Mouse (Mus musculus) embryonic facial prominence, embryonic 12.5 days (tissue): ENCODE measurements at regions not wholly inside any gene's neighbourhood (a gene's known extent, or its start where the extent isn't known, plus 50 kb on each side); places are given as distances from the start of the nearest gene placed in this dataset.

ENCODE experiments used
- ATAC-seq: fragments of 200-750 bp; cut with Nextera tagmentation; 2 replicates; pipeline ENCODE4 v1.8.0; 2017; ENCODE audit not compliant: insufficient number of reproducible peaks, insufficient read depth, low FRiP score, low TSS enrichment
- H3K27ac ChIP-seq: fragments of 300-500 bp; sonication (generic); 2 replicates; pipeline ENCODE4 v1.5.1; 2016; ENCODE audit warnings: mild to moderate bottlenecking
- H3K27me3 ChIP-seq: fragments of 300-500 bp; sonication (generic); 2 replicates; pipeline ENCODE4 v1.6.1; 2016; ENCODE audit warnings: mild to moderate bottlenecking, moderate library complexity
- H3K36me3 ChIP-seq: fragments of 300-500 bp; sonication (generic); 2 replicates; pipeline ENCODE4 v1.6.1; 2016; ENCODE audit warnings: mild to moderate bottlenecking
- H3K4me1 ChIP-seq: fragments of 300-500 bp; sonication (generic); 2 replicates; pipeline ENCODE4 v1.6.1; 2016
- H3K4me2 ChIP-seq: fragments of 300-500 bp; sonication (generic); replicated peaks from 2 replicates; pipeline ENCODE4 v1.6.1; 2016; ENCODE audit warnings: mild to moderate bottlenecking, moderate library complexity
- H3K4me3 ChIP-seq: fragments of 300-500 bp; sonication (generic); 2 replicates; pipeline ENCODE4 v1.5.1; 2016; ENCODE audit warnings: mild to moderate bottlenecking
- H3K9ac ChIP-seq: fragments of 300-500 bp; sonication (generic); 2 replicates; pipeline ENCODE4 v1.6.1; 2016; ENCODE audit warnings: mild to moderate bottlenecking, moderate library complexity
- H3K9me3 ChIP-seq: fragments of 300-500 bp; sonication (generic); 2 replicates; pipeline ENCODE4 v1.6.1; 2016; ENCODE audit warnings: mild to moderate bottlenecking, moderate library complexity
- WGBS: fragments of 180-500 bp; shearing (Covaris S2); methylation state at CpG from one replicate; pipeline ENCODE4 v1.1.7; 2016; 5-methylcytosine and 5-hydroxymethylcytosine counted together

GRCm38 (mm10) chr6:49588677-49589076, 193.3 kb downstream of the Stk31 start:
- H3K4me3 ChIP-seq = no peak overlapping the region
- no peaks in the 10 kb centered on the region for H3K4me1 ChIP-seq
- H3K9ac ChIP-seq = no peak overlapping the region
- no peak overlapping the region for H3K27ac ChIP-seq
- H3K9me3 ChIP-seq = no peaks in the 10 kb centered on the region
- 98% methylated on average over 3 of the region's 3 CpGs for WGBS
- no peak overlapping the region for H3K4me2 ChIP-seq
- H3K27me3 ChIP-seq = no peaks in the 10 kb centered on the region
- H3K36me3 ChIP-seq = no peaks in the 10 kb centered on the region
- no peak for ATAC-seq

DNA sequence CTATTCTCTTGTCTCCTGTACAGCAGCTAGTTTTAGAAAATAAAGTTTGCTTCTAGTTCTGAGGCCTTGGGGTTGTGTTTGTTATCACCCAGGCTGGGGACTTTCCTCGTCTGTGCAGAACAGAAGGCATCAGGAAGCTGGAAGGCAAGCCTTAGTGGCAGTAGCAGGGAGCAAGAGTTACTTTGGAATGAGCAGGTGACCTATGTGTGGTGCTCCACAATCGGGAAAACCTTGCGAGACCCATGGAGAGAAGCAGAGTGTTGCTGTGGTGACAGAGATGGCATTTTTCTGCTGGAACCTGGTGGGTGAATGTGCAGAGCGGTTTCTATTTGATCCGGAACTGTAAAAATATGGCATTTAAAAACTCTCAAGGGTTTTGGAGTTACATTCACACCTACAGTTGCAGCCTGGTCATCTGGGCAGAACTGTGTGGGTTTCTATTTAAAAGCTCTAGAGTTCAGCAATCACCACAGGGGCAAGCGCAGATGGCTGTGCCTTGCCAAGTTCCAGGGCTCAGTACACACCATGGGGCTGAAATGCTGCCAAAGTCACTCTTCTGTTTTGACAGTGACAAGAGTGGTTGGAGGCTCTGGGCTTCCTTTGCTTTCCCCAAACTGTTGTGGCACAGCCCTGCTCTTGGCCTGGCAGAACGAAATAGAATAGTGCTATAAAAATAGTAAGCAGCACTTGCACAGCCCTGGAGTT, 195.7 kb downstream of the Stk31 start:
- ATAC-seq = no peak

GRCm38 (mm10) chr6:49591632-49592000, 196.2 kb downstream of the Stk31 start:
- H3K4me1 ChIP-seq = no peaks in the 10 kb centered on the region
- H3K9me3 ChIP-seq = no peaks in the 10 kb centered on the region
- H3K9ac ChIP-seq = no peak overlapping the region
- H3K4me2 ChIP-seq = no peak overlapping the region
- H3K27ac ChIP-seq = no peak overlapping the region
- no peaks in the 10 kb centered on the region for H3K27me3 ChIP-seq
- H3K4me3 ChIP-seq = no peak overlapping the region
- 82% methylated on average over 2 of the region's 2 CpGs for WGBS
- no peaks in the 10 kb centered on the region for H3K36me3 ChIP-seq
- no peak for ATAC-seq

More for the DNA sequence above, 195.7 kb downstream of the Stk31 start:
- no peak overlapping the region for H3K27ac ChIP-seq
- H3K4me3 ChIP-seq = no peak overlapping the region
- no peaks in the 10 kb centered on the region for H3K9me3 ChIP-seq
- H3K4me2 ChIP-seq = no peak overlapping the region
- H3K36me3 ChIP-seq = no peaks in the 10 kb centered on the region
- no peaks in the 10 kb centered on the region for H3K27me3 ChIP-seq
- no peak overlapping the region for H3K9ac ChIP-seq
- no peaks in the 10 kb centered on the region for H3K4me1 ChIP-seq
- 83% methylated on average over 7 of the region's 7 CpGs for WGBS

DNA sequence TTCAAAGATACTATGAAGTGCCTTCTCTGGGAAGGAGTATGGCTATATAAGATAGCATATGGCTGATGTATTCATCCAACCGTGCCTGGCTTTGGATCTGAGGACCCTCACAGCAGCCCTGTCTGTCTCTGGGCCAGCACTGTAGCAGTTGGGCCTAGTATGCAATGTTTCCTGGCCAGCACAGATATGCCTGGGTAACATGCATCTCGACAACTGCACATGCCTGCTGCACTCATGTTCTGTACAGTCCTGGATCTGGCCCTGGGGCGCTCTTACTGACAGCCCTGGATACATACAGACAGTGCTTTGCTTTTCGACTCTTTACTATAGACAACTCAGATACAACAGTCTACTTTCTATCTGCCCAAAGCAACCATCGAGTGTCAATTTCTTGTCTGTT, 197.3 kb downstream of the Stk31 start:
- ATAC-seq = no peak
- no peak overlapping the region for H3K4me3 ChIP-seq
- no peaks in the 10 kb centered on the region for H3K36me3 ChIP-seq
- H3K4me2 ChIP-seq = no peak overlapping the region
- 85% methylated on average over 5 of the region's 5 CpGs for WGBS
- no peak overlapping the region for H3K27ac ChIP-seq
- no peaks in the 10 kb centered on the region for H3K9me3 ChIP-seq
- no peaks in the 10 kb centered on the region for H3K4me1 ChIP-seq
- H3K9ac ChIP-seq = no peak overlapping the region
- H3K27me3 ChIP-seq = no peaks in the 10 kb centered on the region

DNA sequence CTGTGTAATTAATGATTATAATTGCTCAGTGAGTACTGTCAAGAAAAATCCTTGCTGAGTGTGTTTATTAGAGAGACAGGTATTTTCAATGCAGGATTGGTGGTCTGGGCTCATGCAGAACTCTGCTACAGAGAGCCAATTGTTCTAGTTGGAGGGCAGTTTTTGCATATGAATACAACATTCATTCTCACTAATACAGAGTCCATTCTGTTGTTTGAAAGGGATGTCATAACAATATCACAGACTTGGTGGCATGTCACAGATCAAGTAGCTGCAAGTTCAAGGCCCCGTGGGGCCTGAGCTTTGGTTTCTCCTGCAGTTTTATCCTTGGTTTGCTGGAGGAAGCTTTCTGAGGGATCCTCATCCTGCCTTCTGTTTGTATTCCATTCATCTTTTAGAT, 207.8 kb downstream of the Stk31 start:
- ATAC-seq = no peak
- Histone ChIP-seq H3K27ac (no peak overlapping the region), H3K27me3 (no peaks in the 10 kb centered on the region), H3K36me3 (no peaks in the 10 kb centered on the region), H3K4me3 (no peak overlapping the region), H3K4me2 (no peak overlapping the region), H3K9me3 (no peaks in the 10 kb centered on the region), H3K9ac (no peak overlapping the region), H3K4me1 (peaks cover 8% of the 10 kb centered on the region; the same call in 1 of the 2 replicates)
- 75% methylated on average over 1 of the region's 1 CpGs for WGBS

DNA sequence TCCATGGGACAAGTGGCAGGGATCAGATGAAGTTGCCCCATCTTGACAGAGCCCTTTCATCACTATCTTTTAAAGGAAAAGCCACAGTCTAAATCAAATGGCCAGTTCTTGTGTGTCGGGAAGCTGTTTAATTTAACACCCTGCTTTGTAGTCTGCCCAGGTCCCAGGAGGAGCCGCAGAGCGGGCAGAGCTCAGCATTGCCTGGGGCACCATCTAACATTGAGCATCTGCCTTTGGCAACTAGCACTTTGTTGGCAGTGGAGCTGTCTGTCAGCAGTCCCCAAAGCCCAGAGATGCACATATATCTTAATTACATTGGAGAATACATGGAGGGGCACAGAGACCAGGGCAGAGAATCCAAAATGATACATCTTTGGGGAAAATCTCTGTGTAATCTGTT, 208.4 kb downstream of the Stk31 start:
- H3K9ac ChIP-seq = no peak overlapping the region
- H3K4me2 ChIP-seq = no peak overlapping the region
- 45% methylated on average over 3 of the region's 3 CpGs for WGBS
- no peak for ATAC-seq
- no peaks in the 10 kb centered on the region for H3K36me3 ChIP-seq
- no peak overlapping the region for H3K27ac ChIP-seq
- H3K9me3 ChIP-seq = no peaks in the 10 kb centered on the region
- no peaks in the 10 kb centered on the region for H3K27me3 ChIP-seq
- H3K4me3 ChIP-seq = no peak overlapping the region
- peaks cover 8% of the 10 kb centered on the region; the same call in 1 of the 2 replicates for H3K4me1 ChIP-seq

- no peak overlapping the region for H3K27ac ChIP-seq
- WGBS = 0% methylated on average over 1 of the region's 1 CpGs
Observed at GRCm38 (mm10) chr6:49606028-49606427, 210.6 kb downstream of the Stk31 start.

GRCm38 (mm10) chr6:49606626-49607158, 211.3 kb downstream of the Stk31 start:
- no peak for ATAC-seq
- 21% methylated on average over 9 of the region's 9 CpGs for WGBS
- H3K27ac ChIP-seq = no peak overlapping the region
- peaks cover 8% of the 10 kb centered on the region; the same call in 1 of the 2 replicates for H3K4me1 ChIP-seq
- no peak overlapping the region for H3K4me2 ChIP-seq
- no peak overlapping the region for H3K4me3 ChIP-seq
- H3K27me3 ChIP-seq = no peaks in the 10 kb centered on the region
- H3K9me3 ChIP-seq = no peaks in the 10 kb centered on the region
- no peaks in the 10 kb centered on the region for H3K36me3 ChIP-seq
- H3K9ac ChIP-seq = no peak overlapping the region

More at GRCm38 (mm10) chr6:49606028-49606427, 210.6 kb downstream of the Stk31 start:
- H3K36me3 ChIP-seq = no peaks in the 10 kb centered on the region
- H3K4me1 ChIP-seq = peaks cover 8% of the 10 kb centered on the region; the same call in 1 of the 2 replicates
- no peaks in the 10 kb centered on the region for H3K9me3 ChIP-seq
- no peak overlapping the region for H3K4me3 ChIP-seq
- ATAC-seq = no peak
- no peaks in the 10 kb centered on the region for H3K27me3 ChIP-seq
- no peak overlapping the region for H3K9ac ChIP-seq
- H3K4me2 ChIP-seq = no peak overlapping the region

GRCm38 (mm10) chr6:49624080-49624479, 198.4 kb upstream of the Npy start:
- Histone ChIP-seq H3K9ac (no peak overlapping the region), H3K9me3 (no peaks in the 10 kb centered on the region), H3K4me3 (no peak overlapping the region), H3K27me3 (no peaks in the 10 kb centered on the region), H3K36me3 (no peaks in the 10 kb centered on the region), H3K4me2 (no peak overlapping the region), H3K4me1 (no peaks in the 10 kb centered on the region), H3K27ac (no peak overlapping the region)
- 82% methylated on average over 2 of the region's 2 CpGs for WGBS
- ATAC-seq = no peak

GRCm38 (mm10) chr6:49624564-49624963, 197.9 kb upstream of the Npy start:
- no peaks in the 10 kb centered on the region for H3K9me3 ChIP-seq
- H3K4me3 ChIP-seq = no peak overlapping the region
- H3K9ac ChIP-seq = no peak overlapping the region
- no peaks in the 10 kb centered on the region for H3K27me3 ChIP-seq
- no peaks in the 10 kb centered on the region for H3K36me3 ChIP-seq
- WGBS = 73% methylated on average over 5 of the region's 5 CpGs
- H3K4me2 ChIP-seq = no peak overlapping the region
- no peaks in the 10 kb centered on the region for H3K4me1 ChIP-seq
- ATAC-seq = no peak
- H3K27ac ChIP-seq = no peak overlapping the region

- WGBS = 34% methylated on average over 5 of the region's 5 CpGs
- Histone ChIP-seq H3K27me3 (no peaks in the 10 kb centered on the region), H3K4me3 (no peak overlapping the region), H3K4me1 (peaks cover 15% of the 10 kb centered on the region), H3K4me2 (no peak overlapping the region), H3K9me3 (peaks cover 3% of the 10 kb centered on the region; the same call in 1 of the 2 replicates), H3K9ac (no peak overlapping the region), H3K36me3 (no peaks in the 10 kb centered on the region), H3K27ac (0 out of 2 replicates have a peak overlapping the region, but pooled peaks have one; percentile 6)
- no peak for ATAC-seq
Observed at GRCm38 (mm10) chr6:49633470-49634095, 188.9 kb upstream of the Npy start.

DNA sequence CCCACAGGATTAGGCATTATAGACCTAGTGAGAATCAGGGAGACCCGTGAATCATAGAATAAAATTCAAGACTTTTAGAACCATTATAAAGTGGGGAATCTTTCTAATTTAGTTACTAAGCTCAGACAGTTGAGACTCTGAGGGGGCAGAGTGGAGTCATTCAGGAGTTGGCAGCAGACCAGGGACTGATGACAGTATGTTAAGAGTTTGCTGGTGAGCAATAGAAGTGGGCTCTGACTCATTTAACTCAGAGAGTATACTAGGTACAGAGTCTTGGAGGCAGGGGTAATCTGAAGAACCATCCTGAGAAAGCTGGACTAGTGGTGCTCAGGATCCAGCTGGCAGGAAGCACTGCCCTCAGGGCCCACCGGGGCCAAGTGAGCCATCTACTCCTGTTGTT, 184.9 kb upstream of the Npy start:
- Histone ChIP-seq H3K4me3 (no peak overlapping the region), H3K27ac (no peak overlapping the region), H3K36me3 (no peaks in the 10 kb centered on the region), H3K9ac (no peak overlapping the region), H3K27me3 (no peaks in the 10 kb centered on the region), H3K4me2 (no peak overlapping the region), H3K9me3 (no peaks in the 10 kb centered on the region), H3K4me1 (peaks cover 15% of the 10 kb centered on the region)
- 74% methylated on average over 2 of the region's 2 CpGs for WGBS
- no peak for ATAC-seq
